Mouse (Mus musculus) midbrain, embryonic 15.5 days (tissue): ENCODE results near the gene Tmem219. TPM values are rescaled to one million over a fixed set of nuclear protein-coding genes. Genes with fewer than 3 reads are reported as not detected.
"Not testable (repeated sequence)": the region's sequence is repeated elsewhere in the genome, so short reads cannot be mapped to it uniquely, and the experiment has no call there.

Experiments
- ATAC-seq: fragments of 200-750 bp; cut with Nextera tagmentation; replicated peaks from 2 replicates; pipeline ENCODE4 v1.8.0; 2017; ENCODE audit warnings: moderate TSS enrichment
- H3K27ac ChIP-seq: fragments of 300-500 bp; sonication (generic); 2 replicates; pipeline ENCODE4 v1.5.1; 2015; ENCODE audit warnings: mild to moderate bottlenecking, inconsistent platforms
- H3K27me3 ChIP-seq: fragments of 300-500 bp; sonication (generic); replicated peaks from 2 replicates; pipeline ENCODE4 v1.6.1; 2015; ENCODE audit warnings: inconsistent platforms
- H3K36me3 ChIP-seq: fragments of 300-500 bp; sonication (generic); replicated peaks from 2 replicates; pipeline ENCODE4 v1.6.1; 2015; ENCODE audit warnings: inconsistent platforms
- H3K4me1 ChIP-seq: fragments of 300-500 bp; sonication (generic); 2 replicates; pipeline ENCODE4 v1.6.1; 2015; ENCODE audit warnings: inconsistent platforms
- H3K4me2 ChIP-seq: fragments of 300-500 bp; sonication (generic); 2 replicates; pipeline ENCODE4 v1.6.1; 2015; ENCODE audit warnings: inconsistent platforms, mild to moderate bottlenecking, moderate library complexity
- H3K4me3 ChIP-seq: fragments of 300-500 bp; sonication (generic); 2 replicates; pipeline ENCODE4 v1.5.1; 2015; ENCODE audit warnings: mild to moderate bottlenecking, inconsistent platforms
- H3K9ac ChIP-seq: fragments of 300-500 bp; sonication (generic); 2 replicates; pipeline ENCODE4 v1.6.1; 2015; ENCODE audit warnings: mild to moderate bottlenecking, inconsistent platforms
- H3K9me3 ChIP-seq: fragments of 300-500 bp; sonication (generic); 2 replicates; pipeline ENCODE4 v1.6.1; 2016; ENCODE audit warnings: inconsistent platforms
- WGBS: fragments of 180-500 bp; shearing (Covaris S2); methylation state at CpG from one replicate; pipeline ENCODE4 v1.1.7; 2015; ENCODE audit warnings: mixed read lengths; 5-methylcytosine and 5-hydroxymethylcytosine counted together
- polyA plus RNA-seq: library from polyadenylated mRNA; unstranded; fragments of >200 nt; fragmentation: Nextera tagmentation; extraction: Ambion mirVana; gene quantifications from 2 replicates; pipeline ENCODE4 v1.2.1, GENCODE M21; 2015

The Tmem219 gene
- polyA plus RNA-seq, 1 experiment from 2014 or later, result 36.1 TPM

DNA sequence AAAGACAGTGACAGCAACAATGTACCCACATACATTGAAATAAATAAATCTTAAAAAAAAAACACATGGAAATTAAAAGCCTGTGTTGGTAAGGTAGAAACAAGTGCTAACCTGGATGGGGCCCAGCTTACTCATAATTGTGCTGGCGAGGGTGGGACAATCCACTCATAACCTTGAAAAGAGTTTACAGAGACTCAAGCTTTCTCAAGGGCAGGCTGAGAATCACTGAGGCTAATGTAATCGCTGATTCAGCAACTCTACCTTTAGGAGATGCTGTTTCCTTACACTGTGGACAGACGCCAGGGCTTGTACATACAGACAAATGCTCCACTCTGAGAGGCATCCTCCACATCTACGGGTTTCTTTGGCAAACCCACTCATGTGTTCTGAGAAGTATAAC lies 2.7 kb downstream of the Tmem219 start:
- Histone ChIP-seq H3K4me1 (peaks cover 10% of the 10 kb centered on the region), H3K4me2 (no peak overlapping the region), H3K9ac (no peak overlapping the region), H3K27me3 (no peaks in the 10 kb centered on the region), H3K27ac (no peak overlapping the region), H3K36me3 (no peaks in the 10 kb centered on the region), H3K9me3 (no peaks in the 10 kb centered on the region), H3K4me3 (no peak overlapping the region)
- 87% methylated on average over 4 of the region's 4 CpGs for WGBS
- ATAC-seq, result no peak

DNA sequence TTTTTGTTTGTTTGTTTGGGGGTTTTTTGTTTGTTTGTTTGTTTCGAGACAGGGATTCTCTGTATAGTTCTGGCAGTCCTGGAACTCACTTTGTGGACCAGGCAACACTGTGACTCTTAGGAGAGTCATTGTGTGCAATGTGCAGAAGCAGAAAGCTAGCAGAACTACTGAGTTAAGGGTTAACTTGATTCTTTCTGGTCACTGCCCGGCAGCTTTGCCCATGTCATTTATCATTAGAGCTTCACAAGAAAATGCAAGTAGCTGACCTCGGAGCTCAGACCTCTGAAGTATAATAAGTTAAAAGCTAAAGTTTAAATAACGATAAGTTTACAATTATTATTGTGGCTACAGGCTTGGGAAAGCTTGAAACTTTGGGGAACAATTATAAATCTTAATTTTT lies 4.4 kb downstream of the Tmem219 start:
- H3K36me3 ChIP-seq, H3K9me3 ChIP-seq, H3K4me1 ChIP-seq, H3K4me3 ChIP-seq, ATAC-seq, H3K27me3 ChIP-seq, H3K9ac ChIP-seq, H3K27ac ChIP-seq, H3K4me2 ChIP-seq: not testable (repeated sequence)
- WGBS, result 61% methylated on average over 4 of the region's 4 CpGs

DNA sequence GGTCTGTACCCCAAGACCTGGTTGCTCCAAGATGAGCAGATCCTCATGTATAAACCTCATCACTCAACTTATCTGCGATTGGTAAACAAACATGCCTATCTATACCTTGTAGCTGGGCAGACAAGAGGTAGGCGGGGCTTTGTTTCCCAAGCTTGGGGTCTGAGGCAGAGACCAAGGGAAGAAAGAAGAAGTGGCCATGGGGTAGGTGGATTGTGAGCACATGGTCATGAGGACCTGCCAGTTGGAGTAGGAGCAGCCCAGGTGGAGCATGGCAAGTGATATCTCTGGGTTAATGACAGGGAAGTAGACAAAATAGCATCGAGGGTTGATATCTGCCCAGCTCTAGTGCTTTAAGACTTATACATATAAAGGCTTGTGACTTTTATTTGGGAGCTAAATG lies 7.9 kb downstream of the Tmem219 start:
- Histone ChIP-seq H3K9me3 (no peaks in the 10 kb centered on the region), H3K27me3 (no peaks in the 10 kb centered on the region), H3K36me3 (no peaks in the 10 kb centered on the region), H3K9ac (no peak overlapping the region), H3K4me3 (no peak overlapping the region), H3K27ac (no peak overlapping the region), H3K4me1 (no peaks in the 10 kb centered on the region), H3K4me2 (no peak overlapping the region)
- 89% methylated on average over 3 of the region's 3 CpGs for WGBS
- ATAC-seq, result no peak

DNA sequence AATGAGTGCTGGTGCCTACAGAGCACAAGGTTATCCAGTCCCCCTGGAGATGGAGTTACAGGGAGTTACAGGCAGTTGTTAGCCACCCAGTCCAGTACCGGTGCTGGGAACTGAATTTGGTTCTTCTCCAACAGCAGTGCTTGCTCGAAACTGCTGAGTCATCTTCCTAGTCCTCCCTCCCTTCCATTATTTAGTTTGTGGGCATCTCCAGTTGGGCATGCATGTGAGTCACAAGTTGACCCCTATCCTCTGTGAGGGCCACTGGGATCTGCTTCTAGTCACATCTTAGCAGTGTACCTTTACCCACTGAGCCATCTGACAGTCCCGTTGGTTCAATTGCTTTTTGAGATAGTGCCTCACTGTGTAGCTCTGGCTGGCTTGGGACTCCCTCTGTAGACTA lies 17.1 kb downstream of the Tmem219 start:
- Histone ChIP-seq H3K4me2 (no peak overlapping the region), H3K9ac (no peak overlapping the region), H3K4me3 (no peak overlapping the region), H3K9me3 (no peaks in the 10 kb centered on the region), H3K27me3 (no peaks in the 10 kb centered on the region), H3K4me1 (no peaks in the 10 kb centered on the region), H3K36me3 (no peaks in the 10 kb centered on the region), H3K27ac (no peak overlapping the region)
- WGBS, result 81% methylated on average over 3 of the region's 3 CpGs
- no peak for ATAC-seq

DNA sequence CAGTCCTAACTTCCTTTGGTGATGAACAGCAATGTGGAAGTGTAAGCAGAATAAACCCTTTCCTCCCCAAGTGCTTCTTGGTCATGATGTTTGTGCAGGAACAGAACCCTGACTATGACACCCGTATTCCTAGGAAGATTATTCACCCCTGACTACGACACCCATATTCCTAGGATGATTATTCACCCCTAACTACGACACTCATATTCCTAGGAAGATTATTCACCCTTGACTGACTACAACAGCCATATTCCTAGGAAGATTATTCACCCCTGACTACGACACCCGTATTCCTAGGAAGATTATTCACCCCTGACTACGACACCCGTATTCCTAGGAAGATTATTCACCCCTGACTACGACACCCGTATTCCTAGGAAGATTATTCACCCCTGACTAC lies 22.9 kb downstream of the Tmem219 start:
- not testable (repeated sequence) for H3K9me3 ChIP-seq, H3K27ac ChIP-seq, H3K36me3 ChIP-seq, H3K4me3 ChIP-seq, H3K9ac ChIP-seq, H3K27me3 ChIP-seq, ATAC-seq, H3K4me2 ChIP-seq
- H3K4me1 ChIP-seq, result peaks cover 16% of the 10 kb centered on the region
- 91% methylated on average over 7 of the region's 9 CpGs for WGBS

DNA sequence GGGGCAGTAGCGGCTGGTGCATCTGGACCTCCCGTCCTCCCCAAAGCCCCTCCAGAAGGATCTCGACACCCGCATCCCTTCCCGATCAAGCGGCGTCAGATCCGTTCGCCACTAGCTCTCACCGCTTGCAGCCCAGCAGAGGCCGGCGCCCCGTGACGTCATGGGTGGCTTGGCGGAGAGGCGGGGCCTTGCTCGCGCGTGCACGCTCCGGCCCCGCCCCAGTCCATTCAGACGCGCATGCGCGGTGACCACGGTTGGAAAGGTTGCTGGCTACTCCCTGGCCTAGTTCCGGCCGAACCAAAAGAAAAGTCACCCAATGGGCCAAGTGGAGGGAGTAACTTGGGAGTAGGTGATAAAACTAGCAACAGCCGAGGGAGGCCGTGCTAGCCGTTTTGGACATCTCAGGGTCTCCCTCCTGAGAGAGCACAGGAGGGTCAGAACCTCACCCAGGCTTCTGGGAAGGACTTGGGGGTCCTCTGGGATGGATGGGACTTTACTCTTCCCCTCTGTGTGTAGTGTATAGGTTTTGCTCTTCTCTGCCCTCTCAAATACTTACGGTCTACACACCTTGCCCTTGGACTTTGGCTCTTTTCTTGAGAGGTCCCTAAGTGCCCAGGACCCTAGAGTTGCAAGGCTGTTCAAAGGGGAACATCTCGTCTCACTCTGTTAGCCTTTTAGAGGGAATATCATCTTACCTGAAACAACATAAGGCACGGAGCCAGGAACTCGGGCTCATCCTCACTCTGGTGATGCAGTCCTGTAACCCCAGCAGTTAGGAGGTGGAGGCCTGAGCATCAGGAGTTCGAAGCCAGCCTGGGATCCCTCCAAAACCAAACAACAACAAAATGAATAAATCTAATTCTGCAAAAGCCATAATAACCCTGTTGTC lies 24.4 kb downstream of the Tmem219 start:
- H3K36me3 ChIP-seq, result no peaks in the 10 kb centered on the region
- H3K4me3 ChIP-seq, result peak overlapping the region; percentile 61
- H3K9ac ChIP-seq, result peak overlapping the region; percentile 75
- peak; percentile 94 for ATAC-seq
- H3K27me3 ChIP-seq, result no peaks in the 10 kb centered on the region
- peak overlapping the region; percentile 65 for H3K4me2 ChIP-seq
- WGBS, result 12% methylated on average over 37 of the region's 37 CpGs
- no peaks in the 10 kb centered on the region for H3K9me3 ChIP-seq
- H3K4me1 ChIP-seq, result peaks cover 16% of the 10 kb centered on the region
- peak overlapping the region; percentile 91 for H3K27ac ChIP-seq

DNA sequence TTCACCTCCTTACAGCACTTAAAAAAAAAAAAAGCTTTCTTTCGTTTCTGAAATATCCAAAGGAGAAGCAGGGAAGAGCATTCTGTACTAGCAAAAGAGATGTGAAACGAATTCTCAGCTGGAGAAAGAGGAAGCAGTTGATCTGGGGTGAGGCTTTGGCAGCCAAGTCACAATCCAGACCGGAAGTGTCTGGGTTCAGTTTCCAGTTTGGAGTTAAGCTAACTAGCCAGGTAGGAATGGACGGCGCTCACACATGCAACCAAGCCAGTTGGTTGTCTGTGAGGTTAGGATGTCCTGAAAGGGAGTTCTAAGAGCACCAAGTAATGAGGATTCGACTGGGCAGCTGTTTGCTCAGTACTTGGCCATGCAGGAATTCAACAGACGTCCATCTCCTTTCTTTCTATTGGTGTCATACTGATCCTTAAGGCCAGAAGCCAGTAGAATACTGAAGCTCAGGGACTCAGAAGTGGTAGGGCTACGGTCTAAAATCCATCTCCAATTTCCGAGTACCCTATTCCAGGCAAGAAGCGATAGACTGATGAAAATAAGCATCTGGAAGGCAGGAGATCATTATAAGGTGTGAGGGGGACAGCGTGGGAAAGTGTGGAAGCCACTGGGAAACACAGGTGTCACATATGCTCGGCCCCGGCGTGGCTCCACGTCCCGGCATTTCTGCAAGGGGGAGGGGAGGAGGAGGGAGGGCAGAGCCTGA lies 25.2 kb downstream of the Tmem219 start:
- 25% methylated on average over 15 of the region's 16 CpGs for WGBS
- peaks cover 16% of the 10 kb centered on the region for H3K4me1 ChIP-seq
- peak overlapping the region; percentile 61 for H3K4me3 ChIP-seq
- peak overlapping the region; percentile 91 for H3K27ac ChIP-seq
- H3K9ac ChIP-seq, result peak overlapping the region; percentile 75
- H3K9me3 ChIP-seq, result no peaks in the 10 kb centered on the region
- no peaks in the 10 kb centered on the region for H3K36me3 ChIP-seq
- peak overlapping the region; percentile 65 for H3K4me2 ChIP-seq
- peak; percentile 40 for ATAC-seq
- no peaks in the 10 kb centered on the region for H3K27me3 ChIP-seq

DNA sequence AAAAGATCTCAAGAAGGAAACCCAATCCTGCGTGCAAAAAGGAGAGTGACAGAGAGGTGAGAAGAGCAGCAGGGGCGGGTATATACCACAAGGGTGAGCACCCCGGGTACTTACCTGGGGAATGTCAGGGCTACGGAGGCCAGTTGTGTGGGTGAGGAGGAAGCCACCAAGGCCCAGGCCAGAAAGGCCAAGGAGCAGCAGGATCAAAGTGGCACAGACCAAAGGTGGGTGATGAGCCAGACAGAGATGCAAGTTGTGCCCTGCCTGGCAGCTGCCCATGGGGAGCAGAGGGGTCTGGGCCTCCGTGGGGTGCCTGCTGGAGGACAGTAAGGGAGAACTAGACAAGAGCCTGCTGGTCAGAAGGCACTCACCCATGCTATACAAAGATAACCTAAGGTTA lies 25.8 kb downstream of the Tmem219 start:
- Histone ChIP-seq H3K27ac (no peak overlapping the region), H3K4me2 (peak overlapping the region; percentile 65), H3K27me3 (no peaks in the 10 kb centered on the region), H3K36me3 (no peaks in the 10 kb centered on the region), H3K4me3 (0 out of 2 replicates have a peak overlapping the region, but pooled peaks have one; percentile 61), H3K9ac (peak overlapping the region; percentile 75; the same call in 1 of the 2 replicates), H3K9me3 (no peaks in the 10 kb centered on the region), H3K4me1 (peaks cover 16% of the 10 kb centered on the region)
- WGBS, result 95% methylated on average over 5 of the region's 5 CpGs
- ATAC-seq, result no peak

DNA sequence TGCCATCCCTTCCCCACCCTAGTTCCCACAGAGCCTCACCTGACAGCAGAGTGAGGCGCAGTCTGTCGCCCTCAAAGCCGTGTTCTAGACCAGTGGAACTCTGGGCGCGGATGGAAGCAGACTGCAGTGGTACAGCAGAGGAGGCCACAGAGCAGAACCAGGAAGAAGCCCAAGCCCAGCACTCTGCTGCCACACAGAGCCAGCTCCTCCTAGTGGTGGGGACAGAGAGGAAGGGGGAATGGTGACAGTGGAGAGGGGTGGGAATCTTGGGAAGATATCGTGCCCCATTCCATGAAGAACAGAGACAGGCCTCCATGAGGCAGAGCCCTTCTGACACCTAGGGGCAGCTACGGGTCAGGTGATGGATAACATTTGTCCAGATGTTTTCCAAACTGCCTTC lies 33.9 kb downstream of the Tmem219 start:
- no peaks in the 10 kb centered on the region for H3K36me3 ChIP-seq
- H3K9me3 ChIP-seq, result no peaks in the 10 kb centered on the region
- no peak overlapping the region for H3K27ac ChIP-seq
- H3K4me2 ChIP-seq, result no peak overlapping the region
- no peak for ATAC-seq
- 55% methylated on average over 7 of the region's 7 CpGs for WGBS
- peaks cover 4% of the 10 kb centered on the region; the same call in 1 of the 2 replicates for H3K4me1 ChIP-seq
- H3K9ac ChIP-seq, result no peak overlapping the region
- no peak overlapping the region for H3K4me3 ChIP-seq
- H3K27me3 ChIP-seq, result no peaks in the 10 kb centered on the region

DNA sequence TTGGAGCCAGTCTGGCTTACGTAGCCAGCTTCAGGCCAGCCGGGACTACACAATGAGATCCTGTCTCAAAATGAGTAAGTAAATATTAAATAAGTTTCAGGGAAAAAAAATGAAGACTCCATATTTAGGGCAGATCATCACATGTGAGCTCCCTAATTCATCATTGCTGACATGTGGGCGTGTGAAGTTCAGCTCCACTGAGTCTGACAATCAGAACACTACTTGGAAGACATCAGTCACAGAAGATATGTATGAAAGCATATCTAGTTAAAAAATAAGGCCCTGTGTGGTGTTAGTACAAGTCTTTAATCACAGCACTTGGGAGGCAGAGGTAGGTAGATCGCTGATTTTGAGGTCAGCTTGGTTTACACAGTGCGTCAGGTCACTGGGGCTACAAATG lies 35.4 kb downstream of the Tmem219 start:
- no peaks in the 10 kb centered on the region for H3K27me3 ChIP-seq
- WGBS, result 92% methylated on average over 5 of the region's 5 CpGs
- no peaks in the 10 kb centered on the region for H3K36me3 ChIP-seq

DNA sequence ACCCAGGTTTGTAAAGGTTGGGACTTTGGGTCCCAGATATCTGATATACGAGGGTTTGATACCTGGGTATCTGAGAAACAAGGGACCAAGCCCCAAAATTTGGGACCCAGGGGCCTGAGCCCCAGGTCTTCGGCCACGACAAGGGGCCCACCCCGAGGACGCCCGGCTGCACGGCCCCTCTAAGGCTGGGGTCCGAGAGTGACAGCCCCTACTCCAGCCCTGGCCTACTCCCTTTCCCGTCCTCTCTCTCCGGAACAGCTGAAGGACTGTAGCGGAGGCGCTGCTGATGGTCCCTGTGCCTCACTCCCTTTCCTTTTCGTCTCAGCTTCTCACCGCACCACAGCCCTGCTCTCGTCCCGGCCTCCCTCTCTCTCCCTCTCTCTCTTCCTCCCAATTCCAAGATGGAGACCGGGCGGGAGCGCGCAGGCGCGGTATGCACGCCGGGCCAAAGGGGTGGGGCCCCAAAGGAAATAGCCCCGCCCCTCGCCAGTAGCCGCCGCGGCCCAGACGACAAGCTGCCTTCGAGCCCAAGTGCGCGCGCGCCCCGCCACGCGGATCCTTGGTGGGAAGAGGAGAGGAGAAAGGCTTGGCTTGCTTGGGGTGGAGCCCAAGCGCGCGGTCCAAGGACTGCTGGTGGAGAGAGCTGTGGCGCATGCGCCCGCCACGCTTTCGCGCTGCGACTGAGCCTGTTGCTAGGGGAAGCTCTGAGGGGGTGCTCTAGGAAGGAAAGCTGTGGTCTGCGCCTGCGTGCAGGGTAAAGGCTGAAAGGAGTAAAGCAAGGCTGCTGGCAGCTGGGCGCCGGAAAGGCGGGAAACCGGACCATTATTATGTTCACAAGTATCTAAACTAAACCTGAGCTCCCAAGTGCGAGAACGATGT lies 38.2 kb downstream of the Tmem219 start, which contains the start of gene Taok2:
Taok2 (minus strand) TSS at position 418 of the 879 bp plus-strand sequence.
- peak; percentile 97 for ATAC-seq
- no peaks in the 10 kb centered on the region for H3K27me3 ChIP-seq
- under 1% methylated on average over 56 of the region's 56 CpGs for WGBS

More for the DNA sequence above, 35.4 kb downstream of the Tmem219 start:
- Histone ChIP-seq H3K9me3 (no peaks in the 10 kb centered on the region), H3K27ac (no peak overlapping the region), H3K9ac (no peak overlapping the region), H3K4me2 (no peak overlapping the region), H3K4me1 (peaks cover 19% of the 10 kb centered on the region), H3K4me3 (no peak overlapping the region)
- no peak for ATAC-seq

More for the DNA sequence above, 38.2 kb downstream of the Tmem219 start, which contains the start of gene Taok2:
- H3K27ac ChIP-seq, result peak within 1 kb of the TSS; percentile 93
- H3K9me3 ChIP-seq, result no peaks in the 10 kb centered on the region
- H3K36me3 ChIP-seq, result peaks cover 11% of the 10 kb centered on the region
- peak within 1 kb of the TSS; percentile 99 for H3K4me2 ChIP-seq
- H3K9ac ChIP-seq, result peak within 1 kb of the TSS; percentile 85
- H3K4me1 ChIP-seq, result peaks cover 42% of the 10 kb centered on the region
- H3K4me3 ChIP-seq, result peak within 1 kb of the TSS; percentile 74
